Mouse (Mus musculus) retina, adult 2 months (tissue): Measurements from ENCODE around the gene Smyd3.

ENCODE experiments used
- DNase-seq: peaks from one replicate; pipeline ENCODE4 v3.0.0-alpha.2; 2012; ENCODE audit warnings: low read depth, low spot score

Smyd3 gene

DNA sequence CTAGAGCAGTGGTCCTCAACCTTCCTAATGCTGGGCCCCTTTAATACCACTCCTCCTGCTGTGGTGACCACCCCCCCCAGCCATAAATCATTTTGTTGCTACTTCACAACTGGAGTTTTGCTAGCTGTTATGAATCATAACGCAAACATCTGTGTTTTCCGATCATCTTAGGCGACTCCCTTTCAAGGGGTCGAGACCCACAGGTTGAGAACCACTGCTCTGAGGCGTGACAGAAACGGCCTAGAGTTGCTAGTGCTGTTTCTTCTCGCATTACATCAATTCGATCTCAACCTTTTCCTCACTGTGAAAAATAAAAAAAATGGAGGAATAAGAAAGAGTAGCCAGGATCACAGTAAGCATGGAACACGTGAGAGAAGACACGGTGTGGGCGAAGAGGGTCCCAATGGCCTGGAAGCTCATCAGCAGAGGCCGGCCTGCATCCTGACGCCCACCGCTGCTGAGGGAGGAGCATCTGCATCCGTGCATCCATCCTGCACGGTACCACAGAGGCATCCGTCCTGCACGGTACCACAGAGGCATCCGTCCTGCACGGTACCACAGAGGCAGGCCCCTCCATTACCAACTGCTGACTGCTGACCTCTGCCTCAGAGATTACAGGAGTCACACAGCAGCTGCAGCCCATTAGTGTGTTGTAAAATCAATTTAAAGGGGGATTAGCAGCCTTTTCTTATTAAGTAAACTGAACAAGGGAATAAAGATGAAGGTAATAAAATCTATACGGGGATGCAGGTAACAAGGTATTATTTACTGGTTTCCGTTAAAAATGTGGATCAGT is 56.6 kb downstream of the Smyd3 start:
- DNase-seq, result no peak

DNA sequence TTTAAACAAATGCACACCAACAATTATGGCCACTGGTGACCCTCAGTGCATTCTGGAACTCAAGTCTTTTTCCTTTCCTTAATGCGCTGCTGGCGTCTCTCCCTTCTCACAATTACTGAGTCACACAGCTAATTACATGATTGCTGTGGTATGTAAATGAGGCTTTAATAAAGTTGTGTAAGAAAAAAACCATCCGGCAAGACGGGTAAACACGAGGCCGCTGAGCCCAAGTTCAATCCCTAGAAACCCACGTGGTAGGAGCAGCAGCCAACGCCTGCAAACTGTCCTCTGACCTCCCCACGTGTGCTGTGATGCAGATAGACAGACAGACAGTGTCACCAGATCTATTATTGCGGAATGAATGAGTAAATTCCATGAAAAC is 58.9 kb downstream of the Smyd3 start:
- no peak for DNase-seq

DNA sequence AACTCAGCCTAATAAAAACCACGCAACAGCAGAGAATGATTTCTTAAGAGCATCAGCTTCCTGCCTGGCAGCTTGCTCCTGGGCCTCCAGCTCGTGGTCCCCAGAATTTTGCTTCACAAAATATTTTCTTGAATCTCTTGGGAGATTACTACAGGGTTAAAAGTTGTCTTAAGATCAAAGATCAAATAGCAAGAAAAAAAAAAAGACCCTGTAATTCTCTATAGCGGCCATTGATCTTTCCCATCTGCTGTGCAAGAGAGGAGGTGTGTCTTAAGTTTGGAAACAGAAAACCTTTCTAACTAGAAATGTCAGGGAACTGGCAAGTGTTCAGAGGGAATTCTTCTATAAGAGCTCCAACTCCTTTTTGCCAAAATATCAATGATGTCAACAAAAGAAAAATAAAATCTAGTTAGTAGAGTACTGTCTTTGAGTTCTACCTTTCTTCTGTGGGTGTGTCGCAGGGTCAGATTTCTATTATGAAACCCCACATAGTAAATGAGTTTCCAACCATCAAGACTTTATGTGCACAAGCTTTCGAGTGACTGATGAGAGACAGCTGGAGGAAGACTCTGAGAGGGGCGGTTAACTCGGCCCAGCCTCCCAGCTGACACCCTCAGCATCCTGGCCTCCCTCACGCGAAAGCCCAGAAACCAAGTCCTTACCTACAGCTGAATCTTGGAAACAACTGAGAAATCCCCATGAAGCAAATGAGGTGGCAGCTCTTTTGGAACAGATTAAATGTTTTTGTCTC is 59.4 kb downstream of the Smyd3 start:
- no peak for DNase-seq

DNA sequence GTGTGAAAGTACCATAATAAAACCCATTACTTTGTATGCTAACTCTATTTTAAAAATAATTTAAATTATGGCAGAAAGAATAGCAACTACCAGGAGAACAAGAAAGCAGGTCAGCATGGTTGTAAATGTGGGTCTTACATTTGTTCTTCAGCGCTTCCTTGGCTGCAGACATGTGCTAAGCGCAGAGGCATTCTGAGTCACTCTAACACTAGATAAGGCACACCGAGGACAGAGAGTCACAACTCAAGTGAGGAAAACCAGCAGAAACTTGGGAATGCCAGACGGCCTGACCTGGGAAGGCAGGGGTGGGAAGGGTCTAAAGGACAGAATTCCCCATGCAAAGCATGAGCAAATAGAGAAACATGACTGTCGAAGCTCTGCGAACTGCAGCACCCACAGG is 63.2 kb downstream of the Smyd3 start:
- DNase-seq, result no peak

DNA sequence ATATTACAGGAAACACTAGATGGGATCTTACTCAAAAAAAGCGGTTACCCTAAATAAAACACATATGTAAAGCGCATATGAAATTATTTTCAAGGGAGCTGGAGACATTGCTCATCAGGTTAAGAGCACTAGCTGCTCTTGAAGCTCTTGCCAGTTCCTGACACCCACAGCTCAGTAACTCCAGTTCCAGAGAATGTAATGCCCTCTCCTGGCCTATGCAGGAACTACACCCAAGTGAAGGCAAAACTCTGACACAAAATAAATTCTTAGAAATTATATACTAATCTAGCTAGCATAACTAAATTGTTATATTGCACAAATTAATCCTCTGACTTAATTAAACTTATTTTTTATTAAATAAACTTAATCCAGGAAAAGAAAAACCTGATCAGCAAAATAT is 66.6 kb downstream of the Smyd3 start:
- no peak for DNase-seq

DNA sequence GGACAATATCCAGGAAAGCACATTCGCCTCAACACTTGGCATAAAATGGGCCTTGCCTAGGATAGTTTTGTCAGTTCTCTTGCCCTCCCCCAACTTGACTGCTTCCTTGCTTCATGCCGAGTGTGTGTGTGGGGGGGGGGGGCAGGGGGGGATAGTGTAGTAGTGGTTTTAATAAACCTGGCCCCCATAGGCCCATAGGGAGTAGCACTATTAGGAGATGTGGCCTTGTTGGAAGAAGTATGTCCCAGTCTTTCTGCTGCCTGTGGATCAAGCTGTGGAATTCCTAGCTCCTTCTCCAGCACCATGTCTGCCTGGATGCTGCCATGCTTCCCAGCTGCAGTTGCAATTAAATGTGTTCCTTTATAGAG is 71.0 kb downstream of the Smyd3 start:
- no peak for DNase-seq

DNA sequence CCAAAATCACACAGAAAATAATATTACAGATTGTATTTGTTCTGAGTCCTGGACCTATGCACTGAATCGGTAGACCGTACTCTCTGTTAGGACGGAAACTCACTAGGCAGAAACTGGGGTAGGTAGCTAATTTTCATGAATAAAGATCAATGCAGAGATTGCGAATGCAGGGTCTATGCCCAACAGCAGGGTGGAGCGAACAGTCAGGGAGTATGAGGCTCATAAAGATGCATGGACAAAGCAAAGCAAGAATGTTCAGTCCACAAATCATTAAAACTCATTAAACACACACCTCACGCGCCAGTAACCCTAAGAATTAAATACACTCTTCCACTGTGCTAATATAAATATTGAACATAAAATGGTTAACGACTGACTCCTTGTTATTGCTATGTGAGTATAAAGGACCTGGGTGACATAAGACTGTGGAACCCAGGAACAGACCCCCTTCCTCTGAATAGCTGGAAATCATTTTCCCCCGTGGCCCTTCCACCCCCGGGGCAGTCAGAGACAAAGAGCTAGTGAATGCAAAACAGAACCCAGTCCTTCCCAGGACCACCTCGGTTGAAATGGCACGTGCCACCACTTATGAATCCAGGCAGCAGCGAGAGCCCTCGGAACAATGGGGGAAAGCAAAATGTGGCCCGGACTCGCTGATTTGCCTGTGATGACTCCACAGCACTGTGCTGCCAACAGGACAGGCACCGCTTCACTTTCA is 71.6 kb downstream of the Smyd3 start:
- no peak for DNase-seq

DNA sequence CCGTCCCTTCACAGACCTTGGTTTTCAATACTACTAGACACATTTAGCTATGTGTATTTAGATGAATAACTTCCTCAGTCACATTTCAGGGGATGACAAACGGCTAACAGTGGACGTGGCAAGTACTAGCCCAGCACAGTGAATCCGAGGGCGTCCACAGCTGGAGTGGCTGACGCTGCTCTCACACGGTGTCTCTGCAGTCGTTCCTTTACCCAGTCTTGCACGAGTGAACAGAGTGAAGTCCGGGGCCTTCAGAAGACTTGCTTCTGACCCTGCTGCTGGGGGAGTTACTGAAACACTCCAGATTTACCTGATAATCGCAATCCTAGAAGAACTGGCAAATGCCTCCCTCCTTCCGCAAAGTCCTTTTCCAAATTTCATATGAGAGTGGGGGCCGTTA is 74.0 kb downstream of the Smyd3 start:
- no peak for DNase-seq

DNA sequence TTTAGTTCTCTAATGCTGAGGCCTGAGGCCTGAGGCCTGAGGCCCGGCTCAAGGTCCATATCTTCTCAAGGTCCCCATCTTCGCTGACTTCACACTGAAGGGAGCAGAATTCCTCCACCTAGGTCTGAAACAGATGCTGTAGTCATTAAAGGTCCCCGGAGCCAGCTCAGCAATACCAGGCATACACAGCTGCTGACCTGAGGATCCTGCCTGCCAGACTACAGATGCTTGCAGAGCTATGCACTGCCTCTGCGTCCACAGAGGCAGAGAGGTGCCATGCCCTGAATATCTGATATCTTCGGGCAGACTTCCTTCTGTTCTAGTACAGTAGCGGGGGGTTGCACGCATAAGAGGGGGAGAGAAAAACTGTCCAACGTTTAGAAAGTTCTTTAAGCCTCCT is 74.4 kb downstream of the Smyd3 start:
- DNase-seq, result no peak

DNA sequence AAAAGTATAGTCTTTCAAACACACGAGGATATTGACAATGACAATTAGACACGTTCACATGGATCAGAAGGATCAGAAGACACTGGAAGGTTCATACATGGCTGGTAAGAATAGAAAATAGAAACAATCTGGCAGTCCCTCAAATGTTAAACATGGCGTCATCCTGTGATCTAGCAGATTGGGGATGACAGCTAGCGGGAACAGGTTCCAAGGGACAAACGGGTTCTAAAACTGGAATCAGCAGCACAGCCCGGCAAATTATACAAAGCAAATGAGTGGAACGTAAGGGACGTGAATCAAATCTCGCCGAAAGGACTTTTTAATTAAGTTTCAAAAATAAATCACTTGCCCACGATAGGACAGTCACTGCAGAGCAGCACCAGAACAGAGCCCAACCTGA is 81.2 kb downstream of the Smyd3 start:
- DNase-seq, result no peak

DNA sequence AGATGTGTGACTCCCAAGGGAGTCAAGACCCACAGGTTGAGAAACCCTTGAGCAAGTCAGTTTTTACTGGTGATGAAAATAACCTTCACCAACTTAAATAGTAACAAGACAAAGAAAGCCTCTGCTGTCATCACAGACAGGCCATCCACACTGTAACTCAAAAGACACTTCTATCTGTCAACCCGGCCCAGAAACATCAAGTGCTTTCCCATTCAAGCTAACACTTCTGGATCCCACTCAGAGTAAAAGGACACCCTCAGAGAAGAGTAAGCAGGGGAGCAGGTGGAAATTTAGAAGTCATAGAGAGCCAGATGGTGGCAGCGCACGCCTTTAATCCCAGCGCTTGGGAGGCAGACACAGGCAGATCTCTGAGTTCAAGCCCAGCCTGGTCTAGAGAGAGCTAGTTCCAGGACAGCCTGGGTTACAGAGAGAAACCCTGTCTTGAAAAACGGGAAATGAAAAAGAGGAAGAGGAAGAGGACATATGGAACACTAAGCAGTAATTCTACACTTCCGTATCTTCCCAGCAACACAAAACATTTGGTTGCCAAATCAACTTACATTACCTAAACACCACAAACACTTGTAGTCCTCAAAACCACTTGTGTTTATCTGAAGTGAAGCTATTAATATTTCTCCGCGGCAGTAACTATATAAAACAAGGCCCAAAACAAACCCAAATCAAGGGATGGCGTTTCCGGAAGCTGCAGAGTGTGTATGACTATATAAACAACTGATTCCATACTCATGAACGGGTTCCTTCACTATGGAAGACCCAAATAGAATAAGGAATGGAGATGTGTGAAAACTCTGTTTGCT is 83.2 kb downstream of the Smyd3 start:
- no peak for DNase-seq

DNA sequence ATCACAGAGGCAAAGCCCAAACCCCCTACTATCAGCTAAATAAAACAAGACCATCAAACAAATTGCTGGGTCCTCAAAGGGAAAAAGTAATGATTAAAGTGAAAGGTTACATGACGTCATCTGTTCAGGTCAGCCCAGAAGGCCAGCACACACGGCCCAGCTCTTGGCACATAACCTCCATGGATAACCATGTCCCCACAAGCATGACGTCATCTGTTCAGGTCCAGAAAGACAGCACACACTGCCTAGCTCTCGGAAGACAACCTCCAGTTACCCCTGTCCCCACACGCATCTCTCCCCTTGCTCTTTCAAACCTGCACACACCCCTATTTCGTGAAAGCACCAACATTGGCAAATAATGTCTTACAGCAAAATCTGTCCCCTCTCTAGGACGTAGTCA is 84.0 kb downstream of the Smyd3 start:
- DNase-seq, result no peak

DNA sequence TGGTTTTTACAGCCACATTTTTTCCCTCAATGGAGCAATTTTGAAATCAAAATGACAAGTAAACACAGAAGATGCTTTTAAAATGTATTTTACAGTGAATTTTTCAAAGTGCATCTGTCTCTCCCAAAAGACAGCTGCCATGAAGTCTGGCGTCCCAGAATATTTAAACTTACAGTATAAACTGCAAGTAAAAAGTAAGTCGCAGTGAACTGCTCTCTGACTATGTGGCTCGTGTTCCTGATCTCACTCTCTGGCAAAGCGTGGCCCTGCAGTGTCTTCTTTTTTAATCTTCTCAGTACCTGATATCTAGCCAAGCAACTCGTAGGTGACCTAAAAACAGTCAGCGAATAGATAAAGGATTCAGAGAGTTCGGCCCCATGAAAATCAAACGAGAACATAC is 84.5 kb downstream of the Smyd3 start:
- no peak for DNase-seq

DNA sequence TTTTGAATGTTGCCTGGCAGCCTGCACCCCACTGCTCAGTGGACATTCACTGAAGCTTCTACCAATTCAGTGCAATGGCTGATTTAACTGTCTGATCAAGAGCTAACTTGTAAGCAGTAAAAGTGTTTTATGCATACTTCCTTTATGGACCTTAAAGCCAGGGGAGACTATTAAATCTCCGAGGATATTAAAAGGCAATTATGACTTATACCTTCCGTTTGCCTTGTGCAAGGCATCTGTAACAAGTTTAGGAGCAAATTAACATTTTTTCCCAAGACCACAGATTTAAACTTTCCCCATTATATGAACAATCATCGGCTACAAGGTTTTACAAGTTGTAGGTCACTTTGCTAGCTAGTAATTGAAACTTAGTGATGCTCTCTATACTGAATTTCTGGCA is 87.8 kb downstream of the Smyd3 start:
- DNase-seq, result no peak

DNA sequence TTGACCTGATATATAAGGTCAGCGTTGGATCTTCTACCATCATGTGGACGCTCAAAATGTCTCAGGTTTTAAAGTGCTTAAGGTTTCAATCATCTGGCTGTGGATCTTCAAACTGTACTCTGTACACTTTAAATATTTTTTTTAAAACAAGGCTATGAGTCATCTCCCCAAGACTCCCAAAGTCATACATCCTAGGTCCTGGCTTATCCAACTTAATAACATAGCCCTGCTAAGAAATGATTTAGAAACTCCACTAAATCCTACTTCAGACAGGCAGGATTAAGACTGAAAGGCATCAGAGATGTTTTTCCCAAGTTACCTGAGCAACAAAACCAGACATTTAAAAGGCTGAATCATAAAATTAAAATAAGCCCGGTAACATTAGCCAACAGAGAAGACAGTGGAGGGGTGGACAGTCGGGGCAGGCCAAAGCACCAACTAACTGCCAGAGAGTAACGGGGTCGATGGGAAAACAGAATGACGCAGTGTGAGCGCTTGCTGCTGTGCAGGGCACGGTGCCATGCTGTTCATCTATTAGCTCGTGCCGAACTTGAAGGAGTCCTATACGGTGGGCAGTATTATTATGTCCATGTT is 92.9 kb downstream of the Smyd3 start:
- DNase-seq, result no peak

DNA sequence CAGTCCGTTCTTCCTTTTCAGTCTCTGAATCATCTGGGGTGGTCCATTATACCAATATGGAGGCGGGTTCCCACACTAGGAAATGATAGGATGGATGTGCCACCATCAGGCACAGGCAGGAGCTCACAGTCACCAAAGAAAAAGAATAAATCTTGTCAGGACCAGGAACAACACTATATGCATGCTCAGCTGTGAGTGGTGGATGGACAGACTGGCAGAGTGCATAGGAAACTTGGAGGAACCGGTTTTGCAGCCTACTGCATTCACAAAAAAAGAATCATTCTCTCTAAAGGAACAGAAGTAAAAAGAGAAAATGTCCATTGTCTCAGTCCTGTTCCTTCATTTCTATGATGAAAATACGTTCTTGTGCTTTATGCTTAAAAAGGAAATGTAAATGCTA is 98.8 kb downstream of the Smyd3 start:
- no peak for DNase-seq

DNA sequence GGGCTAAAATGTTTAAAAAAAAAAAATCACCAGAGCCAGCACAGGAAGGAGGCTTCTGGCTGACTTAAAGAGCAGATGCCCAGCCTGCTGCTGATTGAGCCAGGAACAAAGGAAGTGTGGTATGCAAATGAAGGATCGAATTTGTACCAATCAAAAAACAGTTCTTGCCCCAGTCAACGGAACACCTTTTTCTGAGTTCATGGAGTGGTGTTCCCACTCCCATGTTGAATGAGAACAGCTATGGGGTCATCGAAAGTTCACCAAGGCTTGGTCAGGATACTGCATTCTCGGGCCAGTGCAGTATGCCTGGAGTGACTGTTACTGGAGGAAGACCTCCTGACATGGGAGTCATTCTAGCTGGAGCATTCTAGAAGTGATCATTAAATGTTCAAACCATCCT is 109.8 kb downstream of the Smyd3 start:
- DNase-seq, result no peak

DNA sequence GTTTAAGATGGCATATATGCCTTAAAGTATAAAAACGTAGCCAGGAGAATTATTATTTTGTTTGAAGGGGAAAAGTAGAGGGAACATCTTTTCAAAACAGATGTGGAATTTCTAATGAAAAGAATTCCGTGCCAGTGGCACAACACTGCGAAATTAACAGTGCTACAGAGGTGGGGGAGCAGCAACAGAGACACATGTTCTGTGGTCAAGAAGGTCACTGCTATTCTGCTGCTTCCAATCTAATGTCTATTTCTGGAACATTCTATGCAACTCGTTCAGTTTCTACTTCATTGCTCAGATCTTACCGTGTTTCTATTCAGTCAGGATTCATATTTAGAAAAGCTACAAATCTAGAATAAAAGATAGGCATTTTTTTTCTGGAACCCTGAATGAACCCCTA is 117.0 kb downstream of the Smyd3 start:
- no peak for DNase-seq

DNA sequence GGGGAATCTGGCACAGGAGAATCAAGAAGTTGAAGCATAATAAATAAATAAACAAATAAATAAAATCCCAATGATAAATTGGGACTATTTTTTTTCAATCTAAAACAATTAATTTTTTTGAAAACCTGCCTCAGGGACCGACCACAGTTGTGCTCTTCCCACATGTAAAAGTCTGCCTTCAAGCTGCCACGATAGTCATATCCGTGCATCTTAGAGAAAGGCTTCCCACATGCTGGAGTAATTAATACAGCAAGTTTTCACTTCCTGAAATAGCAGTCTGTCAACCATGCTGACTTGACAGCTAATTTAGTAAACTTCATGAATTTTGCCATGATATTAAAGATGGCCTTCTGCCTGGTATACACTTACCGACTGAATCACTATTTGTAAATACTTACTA is 119.2 kb downstream of the Smyd3 start:
- no peak for DNase-seq

DNA sequence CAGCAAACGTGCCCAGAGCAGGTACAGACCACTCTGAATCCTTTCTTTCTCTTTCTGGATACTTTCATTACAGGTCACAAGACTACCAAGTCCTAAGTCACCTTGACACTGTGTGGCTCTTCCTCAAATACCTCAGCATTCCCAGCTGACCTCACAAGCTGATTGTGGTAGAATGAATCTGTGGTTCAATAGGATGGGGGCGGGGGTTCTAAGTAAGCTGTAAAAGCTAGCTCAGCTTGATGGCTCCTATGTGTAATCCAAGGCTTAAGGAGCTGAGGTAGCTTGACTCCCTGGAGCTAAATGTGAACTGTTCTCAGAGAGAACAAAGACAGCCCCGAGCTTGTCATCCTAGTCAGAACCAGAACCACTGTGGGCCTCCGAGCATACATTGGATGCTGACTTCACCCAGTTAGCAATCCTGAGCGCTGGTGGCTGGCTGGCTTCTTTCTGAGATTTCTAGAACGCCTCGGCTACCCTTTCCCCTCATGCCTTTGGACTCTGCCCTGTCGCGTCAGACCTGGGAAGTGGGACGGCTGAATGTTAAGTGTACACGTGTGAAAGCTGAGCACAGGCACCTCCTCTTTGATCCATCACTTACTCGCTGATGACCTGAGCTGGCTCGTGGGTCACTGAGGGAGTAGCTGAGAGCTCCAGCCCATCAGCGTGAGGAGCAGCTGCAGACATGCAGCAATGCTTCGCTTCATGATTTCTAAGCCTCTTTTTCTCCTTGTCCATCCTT is 131.4 kb downstream of the Smyd3 start:
- DNase-seq, result no peak

DNA sequence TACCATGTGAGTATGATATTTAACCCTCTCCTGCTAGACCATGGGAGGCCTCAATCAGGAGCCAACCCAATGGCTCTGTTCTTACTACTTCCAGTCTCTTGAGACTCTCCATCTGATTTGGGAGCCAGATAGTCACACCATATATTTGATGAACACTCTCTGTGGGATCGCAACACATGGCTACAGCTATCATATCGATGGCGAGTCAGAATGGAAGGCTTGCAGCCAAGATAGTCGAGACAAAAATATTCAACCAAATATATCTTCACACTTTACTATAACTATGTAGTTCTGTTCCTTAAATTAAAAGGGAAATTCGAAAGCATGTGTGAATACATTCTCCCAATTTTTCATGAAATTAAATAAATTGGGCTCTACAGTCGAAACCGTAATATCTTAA is 132.2 kb downstream of the Smyd3 start:
- no peak for DNase-seq
